Mouse (Mus musculus) kidney, adult 18-20 months (tissue): ENCODE results near the gene Sox2.

Source experiments
- DNase-seq: peaks from one replicate; pipeline ENCODE4 v3.0.0; 2021

The Sox2 gene

DNA sequence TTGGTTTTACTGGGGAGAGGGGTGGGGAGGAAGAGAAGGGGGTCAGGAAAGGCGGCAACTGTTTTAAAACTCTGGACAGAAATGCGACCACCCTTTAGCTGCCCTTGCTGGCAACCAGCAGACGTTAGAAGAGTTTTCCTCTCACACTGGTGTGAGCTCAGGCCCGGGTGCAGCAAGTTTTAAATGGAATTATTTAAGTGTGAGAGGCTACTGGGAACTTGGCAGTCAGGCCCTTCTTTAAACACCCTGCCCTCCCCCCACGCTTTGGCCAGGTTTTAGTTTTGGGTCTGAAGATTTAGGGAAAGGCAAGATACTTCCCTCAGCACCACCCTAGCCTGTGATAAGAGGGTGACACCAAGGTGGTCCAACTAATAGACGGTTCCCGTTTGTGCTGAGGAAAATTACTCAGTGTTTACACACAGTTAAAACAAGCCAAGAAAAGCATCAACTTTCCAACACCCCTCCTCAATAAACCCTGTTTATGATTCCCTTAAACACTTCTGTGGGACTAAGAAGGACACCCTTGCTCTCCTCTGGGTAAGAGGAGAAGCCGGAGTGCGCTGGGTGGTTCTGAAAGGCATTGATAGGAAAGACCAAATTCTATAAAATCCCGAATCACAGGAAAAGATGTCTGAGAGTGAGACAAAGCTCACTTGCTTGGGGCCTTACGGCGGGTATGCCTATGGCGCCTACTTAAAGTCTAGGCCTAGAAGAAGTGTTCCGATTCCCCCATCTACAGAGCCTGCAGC lies 10.5 kb downstream of the Sox2 start:
- DNase-seq: no peak

DNA sequence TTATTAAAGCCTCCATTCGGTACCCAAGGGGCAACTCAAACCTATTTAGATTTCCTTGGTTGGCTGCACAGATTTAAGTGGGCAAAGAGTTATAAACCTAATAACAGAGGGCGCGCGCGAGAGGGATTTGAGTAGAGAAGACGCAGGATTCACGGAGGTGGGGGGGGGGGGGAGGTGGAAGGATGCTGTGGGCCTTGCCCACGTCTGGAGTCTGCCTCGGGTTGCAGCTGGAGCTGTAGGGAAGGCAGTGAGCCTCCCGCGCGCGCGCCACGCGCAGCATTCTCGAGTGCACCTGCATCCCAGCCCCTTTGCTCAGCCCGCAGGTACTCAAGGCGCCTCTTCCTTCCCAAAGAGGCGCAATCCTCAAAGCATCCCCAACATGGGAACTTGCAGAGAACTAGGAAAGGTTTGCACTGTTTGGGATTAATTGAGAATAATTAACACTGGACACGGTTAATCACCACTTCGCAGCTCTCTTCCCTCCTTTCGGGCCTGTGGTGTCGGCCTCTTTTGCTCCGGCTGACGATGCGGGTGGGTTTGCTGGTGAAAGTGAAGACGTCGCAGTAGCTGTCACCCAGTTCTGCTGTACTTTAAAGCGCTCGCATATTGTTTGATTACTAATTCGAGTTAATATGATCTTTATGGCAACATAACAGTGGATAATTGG lies 11.3 kb downstream of the Sox2 start:
- DNase-seq: no peak

DNA sequence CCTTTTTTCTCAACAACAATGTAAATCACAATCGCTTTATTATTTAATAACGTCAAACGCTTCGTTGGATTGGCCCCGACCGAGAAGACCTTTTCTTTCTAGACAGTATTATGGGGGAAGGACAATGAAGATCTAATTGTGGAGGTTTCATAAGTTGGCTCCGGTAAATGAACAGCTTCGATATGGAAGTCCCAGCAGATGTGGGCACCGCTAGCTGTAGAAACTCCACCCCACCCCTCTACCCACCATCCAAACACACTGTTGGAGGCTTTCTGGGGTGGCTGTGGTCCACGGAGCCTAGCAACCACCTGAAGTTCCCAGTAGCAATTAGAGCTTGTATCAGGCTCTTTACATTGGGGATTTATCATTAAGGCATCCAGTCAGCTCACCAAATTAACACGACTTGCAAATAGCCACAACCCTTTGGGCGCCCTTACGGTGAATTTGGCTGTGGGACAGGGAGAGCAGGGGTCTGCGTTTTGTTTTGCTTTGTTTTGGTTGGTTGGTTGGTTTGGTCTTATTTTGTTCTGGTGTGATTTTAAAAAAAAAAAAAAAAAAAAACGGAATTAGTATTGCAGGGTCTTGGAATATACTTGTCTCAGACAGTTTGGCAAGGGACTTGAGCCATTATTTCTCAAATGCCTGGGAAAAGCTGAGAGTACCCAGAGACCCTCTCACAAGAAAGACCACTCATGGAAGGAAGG lies 12.0 kb downstream of the Sox2 start:
- DNase-seq: no peak

DNA sequence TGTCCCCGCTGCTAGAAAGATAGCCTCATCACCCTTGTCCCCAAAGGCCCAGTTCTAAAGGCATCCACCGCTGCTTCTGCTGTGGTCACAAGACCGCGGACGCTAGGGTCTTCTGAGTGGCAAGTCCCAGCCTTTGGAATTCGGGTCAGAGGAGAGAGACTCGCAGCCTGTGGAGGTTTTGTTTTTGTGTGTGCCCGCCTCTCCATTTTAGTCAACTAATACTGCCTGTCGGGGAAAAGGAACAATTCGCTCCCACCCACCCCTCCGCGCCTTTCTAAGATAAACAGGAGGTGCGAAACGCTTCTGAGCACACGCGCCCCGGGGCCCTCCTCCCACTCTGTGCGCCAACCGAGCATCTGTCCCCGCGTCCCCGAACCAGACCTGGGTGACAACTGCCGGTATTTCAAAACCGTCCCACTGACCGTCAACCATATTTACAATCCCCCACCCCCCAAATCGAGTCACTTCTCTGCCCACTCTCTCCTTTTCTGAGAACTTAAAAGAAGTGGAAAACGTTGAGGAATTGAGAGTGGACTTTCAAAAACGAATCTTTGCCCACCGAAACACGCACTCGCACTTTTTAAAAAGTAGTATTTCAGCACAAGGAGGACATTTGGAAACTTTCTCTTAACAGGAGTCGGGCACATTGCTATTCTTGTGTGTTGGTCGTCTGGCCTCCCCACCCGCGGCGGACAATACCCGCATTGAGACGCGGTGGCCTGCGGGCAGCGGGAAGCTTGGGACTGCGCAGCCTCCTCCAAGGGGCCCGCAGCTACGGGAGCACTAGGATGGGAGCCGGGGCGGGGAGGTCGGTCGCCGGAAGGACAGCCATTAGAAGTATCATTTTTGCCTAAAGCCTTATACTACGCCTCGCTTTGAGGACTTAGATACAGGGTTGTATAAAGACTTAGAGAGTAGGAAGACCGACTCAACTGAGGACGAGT lies 12.8 kb downstream of the Sox2 start:
- DNase-seq: no peak

DNA sequence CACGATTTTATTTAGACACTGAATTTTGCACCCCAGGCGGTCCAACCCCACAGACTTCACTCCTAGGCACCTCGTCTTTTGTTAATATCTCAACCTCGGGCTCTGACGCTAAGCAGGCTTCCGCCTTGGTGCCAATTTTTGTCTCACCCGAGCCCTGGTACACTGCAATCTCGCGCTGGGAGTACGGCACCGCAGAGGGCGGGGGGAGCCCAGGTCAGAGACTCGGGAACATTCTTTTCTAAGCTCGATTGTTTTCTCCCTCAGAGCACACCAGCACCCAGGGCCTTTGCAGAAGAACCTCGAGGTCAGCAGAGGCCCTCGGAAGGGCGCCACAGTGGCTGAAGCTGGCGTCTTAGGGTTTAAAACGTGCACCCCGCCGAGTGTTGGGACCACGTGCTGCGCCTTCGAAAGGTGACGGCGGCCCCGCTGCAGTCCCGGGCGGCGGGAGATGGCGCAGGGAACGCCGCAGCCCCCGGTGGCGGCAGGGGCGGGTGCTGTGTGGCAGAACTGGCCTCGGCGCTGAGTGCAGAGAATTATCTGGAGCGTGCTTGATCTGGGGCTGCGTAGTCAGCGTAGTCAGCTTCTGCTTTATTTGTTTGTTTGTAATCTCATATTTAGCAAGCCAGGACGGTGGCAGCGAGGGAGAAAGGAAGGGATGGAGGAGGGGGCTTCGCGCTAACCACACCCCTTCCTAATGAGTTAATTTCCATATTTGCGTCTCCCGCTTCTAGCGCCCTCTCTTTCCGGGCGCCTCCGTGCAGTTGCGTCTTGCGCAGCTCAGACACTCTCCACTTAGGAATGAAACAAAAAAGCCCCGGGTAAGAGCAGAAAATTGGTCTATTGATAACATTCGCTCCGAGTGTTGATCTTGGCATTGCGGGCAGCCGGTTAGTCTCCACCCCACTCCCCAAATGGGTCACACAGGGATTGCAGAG lies 13.8 kb downstream of the Sox2 start:
- no peak for DNase-seq

DNA sequence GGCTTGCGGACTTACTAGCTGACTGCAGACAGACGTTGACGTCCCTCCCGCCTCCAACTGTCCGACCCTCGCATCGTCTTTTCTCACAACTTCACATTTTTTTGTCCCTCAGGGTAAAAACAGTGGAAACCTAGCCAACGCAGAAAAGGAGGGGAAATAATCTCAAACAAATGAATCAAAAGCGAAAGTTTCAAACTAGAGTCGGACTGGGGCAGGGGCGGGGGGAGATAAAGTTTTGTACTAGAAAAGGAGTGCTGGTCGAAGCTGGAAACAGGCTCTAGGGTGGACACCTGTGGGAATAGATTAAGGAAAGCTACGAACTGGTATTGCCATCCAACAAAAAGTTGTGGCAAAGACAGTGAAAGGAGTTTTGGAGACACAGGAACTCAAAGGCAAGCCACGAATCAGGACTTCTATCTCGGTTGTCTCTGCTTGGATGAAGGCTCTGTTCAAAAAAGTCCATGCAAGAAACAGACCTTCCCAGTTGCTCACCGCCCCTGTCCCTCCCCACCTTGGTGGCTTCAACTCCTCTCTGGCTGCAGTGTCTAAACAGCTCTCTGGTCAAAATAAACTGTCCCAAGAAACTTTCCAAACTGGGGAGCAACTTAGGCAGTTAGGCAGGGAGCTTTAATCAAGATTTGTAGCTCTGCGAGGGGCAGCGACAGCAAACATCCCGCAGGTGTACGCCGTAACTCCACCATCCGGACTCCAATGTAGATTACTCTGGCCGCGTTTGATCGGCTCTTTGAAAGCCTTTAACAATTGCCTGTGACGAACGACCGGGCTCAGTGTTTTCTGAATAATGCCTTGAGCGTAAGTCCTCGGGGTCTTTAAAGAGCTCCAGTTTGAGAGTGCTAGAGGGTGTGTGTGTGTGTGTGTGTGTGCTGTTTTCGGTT lies 14.7 kb downstream of the Sox2 start:
- DNase-seq: no peak

DNA sequence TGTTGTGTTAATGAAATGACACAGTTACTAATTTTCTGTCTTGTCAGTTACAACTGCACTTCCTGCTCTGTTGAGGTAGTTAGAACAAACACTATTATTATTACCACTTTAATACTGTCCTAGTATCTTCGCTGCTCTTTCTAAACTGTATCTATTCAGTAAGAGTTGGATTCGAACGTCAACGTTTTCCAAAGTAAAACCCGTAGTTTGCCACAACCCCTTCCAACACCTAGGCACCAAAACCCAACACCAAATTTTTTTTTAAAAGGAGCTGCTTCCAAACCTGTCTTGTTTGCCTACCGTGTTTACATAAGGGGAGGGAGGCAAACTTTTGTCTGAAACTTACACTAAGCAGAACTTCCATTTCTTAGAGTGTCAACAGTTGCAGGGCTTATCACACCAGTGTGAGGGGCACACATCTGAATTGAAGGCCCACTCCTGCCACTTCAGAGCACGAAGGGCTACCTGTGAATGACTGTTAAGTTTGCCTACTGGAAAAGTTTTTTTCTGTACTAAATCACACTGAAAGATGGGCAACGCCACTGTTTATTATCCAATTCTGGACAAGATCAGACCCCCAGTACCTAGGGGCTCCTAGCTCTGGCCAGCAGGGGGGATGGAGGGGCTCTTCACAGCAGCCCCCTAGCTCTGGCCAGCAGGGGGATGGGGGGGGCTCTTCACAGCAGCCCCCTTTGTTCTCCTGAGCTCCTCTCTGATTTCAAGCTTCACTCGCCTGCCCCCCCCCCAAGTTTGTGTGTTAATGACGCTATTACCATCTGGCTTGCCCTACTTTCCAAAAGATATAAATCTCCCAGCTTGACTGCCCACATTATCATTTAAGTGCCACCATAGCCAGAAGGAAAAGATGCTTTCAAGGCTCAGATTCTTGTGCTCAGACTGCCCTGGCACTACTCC lies 15.8 kb downstream of the Sox2 start:
- no peak for DNase-seq

DNA sequence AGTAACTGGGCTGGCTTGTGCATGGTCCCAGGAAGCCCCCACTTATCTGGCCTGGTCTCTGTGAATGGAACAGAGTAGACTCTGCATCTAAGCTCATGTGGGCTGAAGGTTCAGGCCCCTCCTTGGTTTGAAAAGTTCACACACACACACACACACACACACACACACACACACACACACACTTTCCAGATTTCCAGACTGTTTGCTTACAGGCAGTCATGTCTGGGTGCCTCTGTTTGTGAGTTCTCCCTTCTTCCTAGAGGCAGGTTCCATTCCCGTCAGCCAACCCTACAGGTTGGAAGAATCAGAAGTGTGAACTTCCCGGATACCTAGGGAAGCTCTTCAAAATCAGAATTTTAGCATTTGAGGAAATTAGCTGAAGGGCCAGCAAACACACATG lies 17.0 kb downstream of the Sox2 start:
- no peak for DNase-seq

DNA sequence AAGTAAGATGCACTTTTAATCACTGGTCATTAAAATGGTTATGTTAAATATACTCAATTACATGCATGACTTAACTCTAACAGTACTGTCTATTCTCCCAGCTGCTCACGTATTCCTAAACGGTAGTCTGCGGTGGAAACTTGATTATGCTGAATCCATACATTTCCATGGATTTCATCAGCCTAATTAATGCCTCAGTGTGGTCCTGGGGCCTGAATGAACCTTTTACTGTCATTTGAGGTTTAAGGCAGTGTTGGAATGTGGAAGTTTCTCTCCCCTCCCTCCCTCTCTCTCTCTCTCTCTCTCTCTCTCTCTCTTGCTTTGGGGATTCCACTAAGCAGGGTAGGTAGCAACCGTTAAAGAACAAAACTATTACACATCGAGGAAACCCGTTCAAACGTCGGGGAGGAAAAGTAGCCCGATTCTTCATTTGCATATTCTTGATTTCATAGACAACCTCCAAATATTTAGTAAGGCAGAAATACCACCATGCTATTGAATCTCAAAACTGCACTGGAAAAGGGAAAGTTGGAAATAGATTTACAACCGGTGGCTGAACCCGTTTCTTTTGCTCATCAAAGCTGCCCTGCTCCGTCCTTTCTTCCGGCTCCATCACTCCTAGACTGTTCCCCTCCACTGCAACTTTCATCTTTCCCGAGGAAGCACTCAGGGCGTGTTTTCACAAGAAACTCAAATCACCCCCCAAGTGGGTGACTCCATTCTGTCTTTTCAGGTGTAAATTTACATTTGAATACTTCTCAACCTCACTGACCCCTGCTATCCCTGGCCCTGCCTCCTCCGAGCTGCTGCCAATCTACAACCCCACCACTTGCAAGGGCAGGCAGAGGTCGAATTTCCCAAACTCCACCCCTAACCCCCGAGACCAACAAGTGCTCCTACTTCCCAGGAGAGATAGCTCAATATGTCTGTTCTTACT lies 17.9 kb downstream of the Sox2 start:
- no peak for DNase-seq

DNA sequence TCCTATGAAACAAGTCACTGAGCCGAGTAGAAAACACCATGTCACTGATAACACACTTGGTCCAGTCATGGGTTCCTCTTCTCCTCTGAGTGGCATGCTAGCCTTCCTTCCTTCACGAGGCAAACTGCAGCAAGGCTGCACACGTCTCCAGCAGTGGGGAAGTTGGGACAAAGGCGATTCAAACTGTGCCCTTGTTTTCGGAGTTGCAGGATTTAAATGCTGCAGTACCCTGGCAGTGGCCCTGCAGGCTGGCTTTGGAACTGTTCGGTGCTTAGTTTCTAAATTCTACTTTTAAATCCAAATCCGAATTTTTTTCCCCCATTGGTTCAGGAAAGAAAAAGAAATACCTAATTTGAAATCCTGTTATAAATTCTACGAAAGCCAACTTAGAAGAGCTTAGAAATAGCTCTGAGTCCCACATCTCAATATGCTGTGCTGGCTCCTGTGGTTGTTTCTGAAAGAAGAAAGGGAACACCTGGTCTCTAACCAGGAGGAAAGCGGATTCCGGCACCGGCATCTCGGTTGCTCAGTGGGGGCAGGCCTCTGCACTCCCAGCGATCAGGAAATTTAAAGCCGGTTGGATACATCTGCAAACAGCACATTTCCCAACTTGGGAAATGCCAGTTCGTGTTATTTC lies 20.9 kb downstream of the Sox2 start:
- no peak for DNase-seq

DNA sequence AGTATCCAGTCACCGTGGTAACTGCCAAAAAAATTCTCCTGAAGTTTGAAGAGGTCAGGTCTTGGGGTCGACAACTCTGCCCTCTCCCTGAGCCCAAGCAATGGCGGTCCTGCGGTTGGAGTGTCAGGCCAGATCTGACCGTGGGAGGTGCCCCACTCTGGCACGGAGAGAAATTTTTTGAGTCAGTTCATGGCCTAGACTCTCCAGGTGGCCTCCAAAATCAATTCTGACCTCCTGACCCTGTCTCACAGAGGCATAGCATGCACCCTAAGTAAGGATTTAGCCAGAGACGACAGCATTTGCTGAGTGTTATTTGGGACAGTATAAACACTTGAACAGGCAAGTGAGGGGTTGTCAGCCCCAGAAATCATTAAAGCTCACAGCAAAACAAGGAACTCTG lies 28.6 kb downstream of the Sox2 start:
- DNase-seq: no peak

DNA sequence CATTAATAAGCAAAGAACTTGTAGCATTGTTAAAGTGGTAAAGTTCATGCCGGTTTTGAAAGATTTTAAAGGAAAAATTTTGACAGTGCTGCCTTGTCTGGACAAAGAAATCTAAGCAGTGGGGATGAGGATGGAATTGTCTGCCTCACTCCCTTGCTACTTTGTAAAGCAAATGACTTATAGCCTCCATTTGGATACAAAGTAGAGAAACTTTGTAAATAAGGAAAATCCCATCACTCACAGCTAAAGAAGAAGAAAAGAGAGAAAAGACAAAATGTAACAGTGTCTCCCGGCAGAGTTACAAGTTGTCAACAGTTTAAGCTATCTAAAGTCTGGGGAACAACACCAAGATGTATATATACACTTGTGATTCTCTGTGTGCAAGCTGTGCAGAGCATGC lies 29.2 kb downstream of the Sox2 start:
- DNase-seq: no peak

DNA sequence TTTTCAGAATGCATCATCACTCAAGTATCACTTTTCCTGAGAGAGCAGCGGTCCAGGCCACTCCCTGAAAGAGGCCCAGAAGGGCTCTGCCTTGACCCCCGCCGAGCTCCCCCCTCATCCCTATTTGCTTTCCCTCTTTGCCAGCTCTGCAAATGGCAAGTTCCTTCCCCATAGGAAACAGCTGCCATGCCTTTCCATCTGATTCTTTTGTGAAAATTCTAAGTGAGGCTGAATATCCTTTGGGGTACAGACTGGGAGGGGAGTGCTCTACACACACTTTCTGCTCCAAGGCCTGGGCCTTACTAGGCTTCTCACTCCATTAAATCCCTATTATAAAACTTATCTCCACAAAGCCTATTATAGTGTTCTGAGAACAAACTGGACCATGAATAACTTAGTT lies 29.7 kb downstream of the Sox2 start:
- no peak for DNase-seq

DNA sequence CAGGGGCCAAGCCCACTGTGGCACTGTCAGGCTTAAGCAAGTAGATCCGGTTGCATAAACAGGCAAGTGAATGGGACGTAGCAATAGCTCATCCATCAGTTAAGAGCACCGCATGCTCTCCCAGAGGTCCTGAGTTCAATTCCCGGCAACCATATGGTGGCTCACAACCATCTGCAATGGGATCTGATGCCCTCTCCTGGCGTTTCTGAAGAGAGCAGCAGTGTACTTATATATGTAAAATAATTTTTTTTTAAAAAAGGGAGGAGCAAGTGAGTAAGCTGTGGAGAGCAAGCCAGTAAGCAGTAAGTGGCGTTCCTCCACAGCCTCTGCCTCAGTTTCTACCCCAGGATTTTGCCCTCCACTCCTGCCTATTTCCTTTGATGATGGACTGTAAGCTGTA lies 37.9 kb downstream of the Sox2 start:
- no peak for DNase-seq

DNA sequence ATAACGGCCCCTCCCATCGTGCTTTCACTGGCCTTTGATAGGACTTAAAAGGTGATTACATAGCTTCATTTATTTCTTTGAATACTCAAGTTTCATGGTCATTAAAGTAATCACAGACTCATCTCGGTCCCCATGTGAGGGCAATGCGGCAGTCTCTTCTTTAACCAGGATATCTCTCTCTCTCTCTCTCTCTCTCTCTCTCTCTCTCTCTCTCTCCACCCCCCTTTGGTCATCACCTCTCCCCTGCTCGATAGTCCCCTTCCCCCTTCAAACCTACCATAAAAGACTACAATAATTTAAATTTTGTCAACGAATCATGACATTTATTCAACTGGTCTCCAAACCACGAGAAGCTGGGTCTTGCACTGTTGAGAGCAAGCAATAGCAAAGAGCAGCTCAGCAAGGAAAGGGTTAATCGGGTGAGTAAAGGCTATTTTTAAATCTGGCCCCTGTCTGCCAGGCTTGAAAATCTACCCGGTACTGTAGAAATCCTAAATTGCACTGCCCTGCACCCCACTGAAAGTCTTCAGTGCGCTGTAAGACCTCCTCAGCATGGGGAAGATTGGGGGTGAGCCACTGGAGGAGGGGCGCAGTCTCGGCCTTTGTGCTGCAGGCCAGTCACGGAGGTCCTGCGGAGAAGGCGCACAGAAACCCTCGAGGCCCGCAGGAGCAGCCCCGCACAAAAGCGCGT lies 41.6 kb downstream of the Sox2 start:
- no peak for DNase-seq

DNA sequence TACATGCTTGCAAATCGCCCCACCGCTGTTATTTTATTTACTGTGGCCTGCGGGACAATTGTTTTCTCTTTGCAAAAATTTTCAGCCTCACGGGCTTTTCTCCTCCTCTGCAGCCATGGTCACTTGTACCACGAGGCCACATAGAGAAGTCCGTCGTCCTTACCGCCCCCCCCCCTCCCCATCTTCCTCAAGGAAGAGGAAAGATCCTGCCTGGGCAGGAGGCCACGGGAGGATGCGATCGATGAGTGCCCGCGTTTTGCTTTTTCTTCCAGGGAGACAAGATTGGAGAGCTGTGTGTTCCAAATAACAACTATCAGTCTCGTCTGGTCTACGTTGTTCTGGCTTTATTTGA lies 42.2 kb downstream of the Sox2 start:
- DNase-seq: no peak
